Mouse (Mus musculus): ENCODE data around the gene Erg. TPM values are rescaled to one million over a fixed set of nuclear protein-coding genes. Genes with fewer than 3 reads are reported as not detected.

Gene Erg
- total RNA-seq, 2 experiments from 2014 or later, result 5.5 to 5.6 TPM

- intact Hi-C loops (cut with DNase I), result loop anchor here (1.0 to 10.0 kb wide), 4 partner anchors 535 to 875 kb away; no protein-coding TSS in a partner anchor
- no peak for DNase-seq (ENCODE audit: extremely low spot score in 1 of 2, low spot score in 2 of 2)
- no peak overlapping the region for H3K27ac ChIP-seq
- no peak overlapping the region for H3K4me3 ChIP-seq
- no peak for TF ChIP-seq CTCF (IDR thresholded peaks at IDR 0.05)
These were observed 236.6 kb downstream of the Erg start for GRCm38 (mm10) chr16:95349745-95350144.

- H3K4me3 ChIP-seq, result no peak overlapping the region
- no peak for DNase-seq (ENCODE audit: extremely low spot score in 1 of 2, low spot score in 2 of 2)
- no peak overlapping the region for H3K27ac ChIP-seq
- intact Hi-C loops (cut with DNase I), result loop anchor here (10.0 kb wide), 2 partner anchors 535 to 875 kb away; no protein-coding TSS in a partner anchor
- no peak for TF ChIP-seq CTCF (IDR thresholded peaks at IDR 0.05)
These were observed 237.0 kb downstream of the Erg start for GRCm38 (mm10) chr16:95349344-95349743.

GRCm38 (mm10) chr16:95348555-95348954 is 237.8 kb downstream of the Erg start:
- intact Hi-C loops (cut with DNase I), result loop anchor here (10.0 kb wide), 2 partner anchors 534 to 874 kb away; no protein-coding TSS in a partner anchor
- no peak for DNase-seq (ENCODE audit: extremely low spot score in 1 of 2, low spot score in 2 of 2)
- TF ChIP-seq CTCF (IDR thresholded peaks at IDR 0.05), result no peak
- no peak overlapping the region for H3K4me3 ChIP-seq
- no peak overlapping the region for H3K27ac ChIP-seq

- no peak overlapping the region for H3K4me3 ChIP-seq
- H3K27ac ChIP-seq, result no peak overlapping the region
- intact Hi-C loops (cut with DNase I), result loop anchor here (10.0 kb wide), 2 partner anchors 532 to 872 kb away; no protein-coding TSS in a partner anchor
- TF ChIP-seq CTCF (IDR thresholded peaks at IDR 0.05), result no peak
- DNase-seq (ENCODE audit: extremely low spot score in 1 of 2, low spot score in 2 of 2), result no peak
These were observed 239.2 kb downstream of the Erg start for GRCm38 (mm10) chr16:95347202-95347601.

- peak; percentile 80 for TF ChIP-seq CTCF (IDR thresholded peaks at IDR 0.05)
- peak; percentile 70 to 72 for DNase-seq (ENCODE audit: extremely low spot score in 1 of 2, low spot score in 2 of 2)
- intact Hi-C loops (cut with DNase I), result loop anchor here (2.0 to 10.0 kb wide), 3 partner anchors 531 to 871 kb away; no protein-coding TSS in a partner anchor
- Histone ChIP-seq H3K27ac (no peak overlapping the region), H3K4me3 (no peak overlapping the region)
These were observed 240.5 kb downstream of the Erg start for GRCm38 (mm10) chr16:95345882-95346281.

- no peak for DNase-seq (ENCODE audit: extremely low spot score in 1 of 2, low spot score in 2 of 2)
- Histone ChIP-seq H3K4me3 (no peak overlapping the region), H3K27ac (no peak overlapping the region)
- intact Hi-C loops (cut with DNase I), result loop anchor here (2.0 to 10.0 kb wide), 4 partner anchors 343 to 870 kb away; no protein-coding TSS in a partner anchor
- no peak for TF ChIP-seq CTCF (IDR thresholded peaks at IDR 0.05)
These were observed 241.4 kb downstream of the Erg start for GRCm38 (mm10) chr16:95344961-95345360.

GRCm38 (mm10) chr16:95342030-95342429 is 244.4 kb downstream of the Erg start:
- intact Hi-C loops (cut with DNase I), result loop anchor here (5.0 to 10.0 kb wide), 3 partner anchors 340 to 867 kb away; no protein-coding TSS in a partner anchor
- H3K27ac ChIP-seq, result no peak overlapping the region
- TF ChIP-seq CTCF (IDR thresholded peaks at IDR 0.05), result no peak
- no peak overlapping the region for H3K4me3 ChIP-seq
- DNase-seq (ENCODE audit: extremely low spot score in 1 of 2, low spot score in 2 of 2), result no peak

- Histone ChIP-seq H3K27ac (no peak overlapping the region), H3K4me3 (no peak overlapping the region)
- DNase-seq (ENCODE audit: extremely low spot score in 1 of 2, low spot score in 2 of 2), result peak; percentile 78 to 87
- intact Hi-C loops (cut with DNase I), result loop anchor here (1.0 to 10.0 kb wide), 4 partner anchors 145 to 866 kb away; no protein-coding TSS in a partner anchor
- TF ChIP-seq CTCF (IDR thresholded peaks at IDR 0.05), result peak; percentile 82
These were observed 245.3 kb downstream of the Erg start for GRCm38 (mm10) chr16:95340885-95341791.

GRCm38 (mm10) chr16:95332159-95332558 is 254.2 kb downstream of the Erg start:
- TF ChIP-seq CTCF (IDR thresholded peaks at IDR 0.05), result no peak
- no peak overlapping the region for H3K4me3 ChIP-seq
- H3K27ac ChIP-seq, result no peak overlapping the region
- no peak for DNase-seq (ENCODE audit: extremely low spot score in 1 of 2, low spot score in 2 of 2)
- intact Hi-C loops (cut with DNase I), result no loop called here

GRCm38 (mm10) chr16:95321945-95322625 is 264.3 kb downstream of the Erg start:
- no peak for DNase-seq (ENCODE audit: extremely low spot score in 1 of 2, low spot score in 2 of 2)
- H3K4me3 ChIP-seq, result no peak overlapping the region
- no peak overlapping the region for H3K27ac ChIP-seq
- intact Hi-C loops (cut with DNase I), result no loop called here
- no peak for TF ChIP-seq CTCF (IDR thresholded peaks at IDR 0.05)

Other genes starting within 250 kb of the Erg start
- gene Ets2, start 115.5 kb upstream of the Erg start, total RNA-seq (2021), result 10 to 100 TPM; 83.2 to 85.1 TPM